Mouse (Mus musculus): ENCODE measurements at regions not wholly inside any gene's neighbourhood (a gene's known extent, or its start where the extent isn't known, plus 50 kb on each side); places are given as distances from the start of the nearest gene placed in this dataset.

- TF ChIP-seq CTCF (IDR thresholded peaks at IDR 0.05; ENCODE audit: control insufficient read depth, insufficient read depth, insufficient read length) (no peak), FOSL1 (IDR thresholded peaks at IDR 0.05; ENCODE audit: insufficient read depth, low read length, poor library complexity, severe bottlenecking) (no peak), MAX (IDR thresholded peaks at IDR 0.05) (no peak)
These were observed 278.0 kb upstream of the Ptbp2 start for GRCm38 (mm10) chr3:120062264-120062663.

All from C2C12 (cell line).